Mouse (Mus musculus) testis, adult 2 months (tissue): ENCODE measurements around the gene Pip4k2b.

Experiments
- CTCF ChIP-seq: fragments of 200-500 bp; IDR thresholded peaks from 2 replicates; pipeline ENCODE4 v1.5.1; 2012; ENCODE audit warnings: low read depth, mild to moderate bottlenecking, inconsistent platforms, low read length, moderate library complexity; ENCODE audit not compliant: control insufficient read depth, insufficient read depth, insufficient replicate concordance
- POLR2A ChIP-seq: fragments of 200-500 bp; IDR thresholded peaks from 2 replicates; pipeline ENCODE4 v1.6.1; 2012; ENCODE audit warnings: low read depth, mild to moderate bottlenecking, inconsistent platforms, low read length, moderate library complexity; ENCODE audit not compliant: control insufficient read depth

DNA sequence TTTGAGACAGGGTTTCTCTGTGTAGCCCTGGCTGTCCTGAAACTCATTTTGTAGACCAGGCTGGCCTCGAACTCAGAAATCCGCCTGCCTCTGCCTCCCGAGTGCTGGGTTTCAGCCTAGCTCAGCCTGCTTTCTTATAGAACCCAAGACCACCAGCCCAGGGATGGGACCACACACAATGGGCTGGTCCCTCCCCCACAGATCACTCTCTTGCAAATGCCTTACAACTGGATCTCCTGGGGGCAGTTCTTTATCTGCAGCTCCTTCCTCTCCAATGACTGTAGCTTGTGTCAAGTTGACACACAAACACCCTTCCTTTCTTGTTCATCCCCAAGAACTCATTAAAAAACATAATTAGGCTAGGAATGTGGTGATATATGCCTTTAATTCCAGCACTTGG, 43.5 kb upstream of the Pip4k2b start:
- no peak for TF ChIP-seq CTCF
- TF ChIP-seq POLR2A, result no peak
